Mouse (Mus musculus): Measurements from ENCODE around the gene Aqp9.

DNA sequence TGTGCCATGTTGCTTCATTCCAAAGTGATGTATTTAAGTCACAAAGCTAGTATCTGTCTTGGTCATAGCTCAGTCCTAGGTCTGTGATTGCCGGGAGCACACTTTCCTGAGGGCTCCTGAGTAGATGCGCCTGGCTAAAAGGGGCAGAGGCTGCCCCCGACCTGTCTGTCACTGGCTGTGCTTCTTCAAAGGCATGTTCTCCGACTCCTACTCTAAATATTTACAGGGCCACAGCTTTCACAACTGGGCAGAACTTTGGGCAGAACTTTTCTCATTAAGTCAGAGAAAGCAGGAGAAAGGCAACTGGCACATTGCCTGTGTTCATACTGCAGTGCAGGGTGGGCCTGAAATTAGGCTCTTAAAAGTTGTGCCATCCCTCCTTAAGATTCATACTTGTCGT lies 36.7 kb downstream of the Aqp9 start:
- no peak for TF ChIP-seq CTCF (IDR thresholded peaks at IDR 0.05; ENCODE audit: borderline replicate concordance, insufficient read depth, low read depth, low read length)
- no peak for TF ChIP-seq POLR2A (IDR thresholded peaks at IDR 0.05; ENCODE audit: borderline replicate concordance, insufficient read depth, low read length)

Measured in cerebellum, adult 2 months (tissue).